Mouse (Mus musculus): ENCODE measurements around the gene Atad2b.

DNA sequence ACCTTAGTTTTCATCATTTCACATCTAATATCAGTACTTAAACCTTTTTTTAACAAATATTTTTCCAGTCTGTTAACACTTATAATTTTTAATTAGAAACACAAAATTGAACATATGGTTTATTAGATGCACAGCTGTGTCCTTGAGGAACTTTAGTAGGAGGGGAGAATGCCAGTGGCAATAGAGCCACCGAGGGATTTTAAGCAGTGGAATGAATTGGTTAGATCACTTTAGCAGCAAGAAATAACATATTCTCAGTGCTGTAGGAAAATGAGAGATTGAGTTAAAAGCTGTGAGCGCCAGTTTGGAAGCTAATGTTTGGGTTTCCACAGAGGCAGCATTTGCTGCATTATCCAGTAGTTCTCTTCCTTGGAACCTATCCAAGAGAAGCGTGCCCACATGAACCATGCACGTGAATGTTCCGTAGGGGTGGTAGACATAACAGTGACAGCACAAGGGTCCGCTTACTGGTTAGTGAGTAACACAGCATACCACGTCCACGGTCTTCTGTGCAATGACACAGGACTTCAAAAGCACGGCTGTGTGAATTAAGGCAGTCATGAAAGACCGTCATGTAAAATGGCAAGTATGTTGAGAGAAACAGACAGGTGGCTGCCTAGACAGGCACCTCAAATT is 108.2 kb downstream of the Atad2b start:
- no peak for TF ChIP-seq CTCF (IDR thresholded peaks at IDR 0.05; ENCODE audit: borderline replicate concordance, extremely low read depth, insufficient read depth, insufficient read length)
- no peak for TF ChIP-seq POLR2A (IDR thresholded peaks at IDR 0.05; ENCODE audit: borderline replicate concordance, extremely low read depth, insufficient read depth, insufficient read length, poor library complexity, severe bottlenecking)
